Mouse (Mus musculus) hindlimb bud, embryonic 11.5 days (tissue): ENCODE data around the gene Impg1.
A peak's percentile ranks its signal among the peaks of the same experiment; 100 is the strongest.
"Not testable (repeated sequence)": the region's sequence is repeated elsewhere in the genome, so short reads cannot be mapped to it uniquely, and the experiment has no call there.

Experiments used
- DNase-seq: peaks from one replicate; pipeline ENCODE4 v3.0.0-alpha.2; 2012; ENCODE audit warnings: low read depth, low spot score; ENCODE audit errors: extremely low spot score

The Impg1 gene

GRCm38 (mm10) chr9:80351295-80351677, 114.0 kb downstream of the Impg1 start:
- no peak for DNase-seq

- DNase-seq: no peak
Observed at GRCm38 (mm10) chr9:80344451-80345000, 120.8 kb downstream of the Impg1 start.

GRCm38 (mm10) chr9:80342520-80342919, 122.8 kb downstream of the Impg1 start:
- no peak for DNase-seq

GRCm38 (mm10) chr9:80341756-80342155, 123.5 kb downstream of the Impg1 start:
- no peak for DNase-seq

DNA sequence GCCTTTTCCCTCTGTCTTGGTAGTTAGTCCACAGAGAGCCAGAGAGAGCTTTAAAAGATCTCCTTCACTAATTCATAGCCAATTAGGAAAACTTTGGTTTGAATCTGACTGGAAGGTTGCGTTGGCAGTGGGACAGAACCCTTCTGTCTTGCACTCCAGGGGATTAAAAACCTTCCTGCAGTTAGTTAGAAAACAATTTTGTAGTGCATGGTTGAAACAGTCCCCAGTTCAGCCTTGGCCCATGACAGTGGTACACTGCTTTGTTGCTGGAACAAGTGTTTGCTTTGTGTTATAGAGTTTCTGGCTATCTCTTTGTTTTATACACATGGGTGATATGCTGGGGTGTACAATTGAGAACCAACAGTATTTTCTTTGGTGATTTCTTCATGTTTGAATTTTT, 124.4 kb downstream of the Impg1 start:
- DNase-seq: no peak

GRCm38 (mm10) chr9:80338026-80338425, 127.3 kb downstream of the Impg1 start:
- DNase-seq: no peak

GRCm38 (mm10) chr9:80335660-80336357, 129.5 kb downstream of the Impg1 start:
- no peak for DNase-seq

DNA sequence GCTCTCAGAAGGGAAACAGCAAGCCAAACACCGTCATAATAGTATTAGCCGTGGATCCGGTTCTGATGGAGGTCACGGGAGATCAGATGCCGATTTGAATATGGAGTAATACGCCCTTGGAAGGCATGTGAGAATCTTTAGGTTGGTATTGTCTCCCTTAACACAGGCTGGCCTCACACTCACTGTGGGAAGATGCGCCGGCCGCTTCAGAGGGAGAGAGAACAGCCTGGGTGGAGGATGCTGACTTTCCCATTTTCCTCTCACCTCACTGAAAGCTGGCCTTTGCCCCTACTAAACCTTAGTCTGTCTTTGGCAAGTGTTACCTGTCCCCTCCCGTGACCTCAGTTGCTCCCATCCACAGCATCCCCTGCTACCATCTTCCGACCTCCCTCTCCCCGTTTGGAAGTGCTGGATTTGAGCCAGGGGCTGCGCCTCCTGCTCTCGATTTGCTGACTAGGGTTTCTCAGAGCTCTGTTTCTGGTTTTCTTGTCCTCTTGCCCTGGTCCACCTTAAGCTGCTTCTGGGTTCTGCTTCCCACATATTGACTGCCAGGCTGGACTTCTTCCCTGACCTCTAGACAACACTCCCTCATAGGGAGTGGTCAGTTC, 131.2 kb downstream of the Impg1 start:
- DNase-seq: no peak

- DNase-seq: no peak
Observed at GRCm38 (mm10) chr9:80333466-80333865, 131.8 kb downstream of the Impg1 start.

DNA sequence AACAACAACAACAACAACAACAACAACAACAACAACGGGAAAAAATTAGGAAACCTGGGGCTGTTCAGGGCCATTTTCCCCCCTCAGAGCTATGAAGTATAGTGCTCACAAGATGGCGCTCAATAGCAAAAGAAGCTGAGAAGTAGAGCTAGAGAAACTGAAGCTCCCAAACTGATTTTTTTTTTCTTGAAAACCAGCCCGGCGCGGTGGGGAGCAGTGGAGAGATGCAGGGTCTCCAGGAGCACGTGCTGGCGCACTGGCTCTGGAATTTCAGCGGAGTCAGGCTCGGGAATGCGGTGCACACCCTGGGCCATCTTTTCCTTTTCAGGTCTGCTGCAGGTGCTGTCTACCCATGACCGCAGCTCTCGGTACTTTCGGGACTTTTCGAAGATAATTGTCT, 133.1 kb downstream of the Impg1 start:
- DNase-seq: peak; percentile 44

DNA sequence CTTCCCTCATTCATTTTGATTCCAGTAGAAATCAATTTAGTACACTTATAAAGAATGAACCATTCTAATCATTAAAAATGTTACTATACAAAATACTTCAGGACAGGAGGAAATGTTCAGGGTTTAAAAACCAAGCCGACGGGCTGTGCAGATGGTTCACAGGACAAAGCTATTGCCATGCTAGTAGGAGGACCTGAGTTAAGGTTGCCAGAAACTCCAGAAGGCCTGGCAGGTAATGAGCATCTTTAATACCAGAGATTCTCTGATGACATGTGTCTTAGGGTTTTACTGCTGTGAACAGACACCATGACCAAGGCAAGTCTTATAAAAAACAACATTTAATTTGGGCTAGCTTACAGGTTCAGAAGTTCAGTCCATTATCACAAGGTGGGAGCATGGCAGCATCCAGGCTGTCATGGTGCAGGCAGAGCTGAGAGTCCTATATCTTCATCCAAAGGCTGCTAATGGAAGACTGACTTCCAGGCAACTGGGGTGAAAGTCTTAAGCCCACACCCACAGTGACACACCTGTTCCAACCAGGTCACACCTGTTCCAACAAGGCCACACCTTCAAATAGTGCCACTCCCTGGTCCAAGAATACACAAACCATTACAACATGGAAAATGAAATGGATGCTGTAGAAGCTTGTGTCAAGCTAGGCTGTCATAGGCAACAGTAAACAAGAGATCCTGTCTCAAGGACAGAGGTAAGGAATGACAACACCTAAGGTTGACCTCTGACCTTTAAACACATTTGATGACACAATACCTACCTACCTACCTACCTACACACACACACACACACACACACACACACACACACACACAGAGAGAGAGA, 144.0 kb downstream of the Impg1 start:
- not testable (repeated sequence) for DNase-seq

DNA sequence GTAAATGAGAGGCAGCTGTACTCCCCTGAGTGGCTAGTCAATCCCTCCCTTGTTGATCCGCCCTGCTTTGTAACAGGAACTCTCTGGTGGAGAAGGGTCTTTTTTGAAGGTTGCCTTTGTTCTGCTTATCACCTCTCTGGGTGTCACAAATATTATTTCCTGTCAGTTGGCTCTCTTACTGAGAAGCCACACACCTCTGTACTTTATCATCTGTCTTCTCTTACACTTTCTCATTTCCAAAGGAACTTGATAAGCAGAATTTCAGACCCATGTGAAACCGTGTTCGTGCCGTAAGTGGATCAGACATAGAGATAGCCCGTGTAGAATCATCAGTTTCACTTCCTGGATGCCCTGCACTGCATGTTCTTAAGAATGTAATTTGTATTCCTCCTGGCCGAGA, 147.3 kb downstream of the Impg1 start:
- no peak for DNase-seq

DNA sequence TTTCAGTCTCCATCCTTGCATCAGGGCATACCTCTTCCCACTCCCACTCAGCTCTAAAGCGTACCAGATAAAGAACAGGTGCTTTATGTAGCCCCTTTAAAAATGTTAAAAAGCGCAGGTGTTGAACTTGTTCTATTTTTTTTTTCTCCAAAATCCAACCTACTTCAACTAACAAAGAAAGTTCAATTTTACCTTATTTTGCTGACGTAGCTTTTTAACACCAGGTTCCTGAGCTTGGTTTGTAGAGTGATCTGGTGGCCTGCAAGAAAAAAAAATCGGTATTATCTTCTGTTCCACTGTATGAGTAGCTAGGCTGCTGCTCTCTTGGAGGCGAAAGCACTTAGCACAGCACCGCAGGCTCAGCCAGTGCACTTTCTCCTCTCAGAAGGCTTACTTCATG, 149.4 kb downstream of the Impg1 start:
- no peak for DNase-seq

- no peak for DNase-seq
Observed at GRCm38 (mm10) chr9:80313610-80314009, 151.7 kb downstream of the Impg1 start.

DNA sequence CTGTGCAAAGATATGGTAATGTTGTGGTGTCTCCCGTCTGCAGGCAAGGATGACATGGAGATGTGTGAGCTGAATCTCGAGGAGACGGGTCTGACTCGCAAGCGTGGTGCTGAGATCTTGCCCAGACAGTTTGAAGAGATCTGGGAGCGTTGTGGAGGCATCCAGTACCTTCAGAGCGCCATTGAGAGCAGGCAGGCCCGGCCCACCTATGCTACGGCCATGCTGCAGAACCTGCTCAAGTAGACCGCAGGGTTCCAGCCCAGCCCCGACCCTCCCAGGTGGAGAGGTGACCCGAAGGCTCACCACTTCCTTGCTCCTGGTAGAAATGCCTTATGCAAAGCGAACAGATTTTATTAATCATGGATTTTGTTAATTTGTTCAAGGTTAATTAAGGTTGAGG, 157.7 kb downstream of the Impg1 start:
- no peak for DNase-seq

GRCm38 (mm10) chr9:80306853-80307252, 158.4 kb downstream of the Impg1 start:
- DNase-seq: no peak

GRCm38 (mm10) chr9:80306390-80306789, 158.9 kb downstream of the Impg1 start:
- DNase-seq: no peak

DNA sequence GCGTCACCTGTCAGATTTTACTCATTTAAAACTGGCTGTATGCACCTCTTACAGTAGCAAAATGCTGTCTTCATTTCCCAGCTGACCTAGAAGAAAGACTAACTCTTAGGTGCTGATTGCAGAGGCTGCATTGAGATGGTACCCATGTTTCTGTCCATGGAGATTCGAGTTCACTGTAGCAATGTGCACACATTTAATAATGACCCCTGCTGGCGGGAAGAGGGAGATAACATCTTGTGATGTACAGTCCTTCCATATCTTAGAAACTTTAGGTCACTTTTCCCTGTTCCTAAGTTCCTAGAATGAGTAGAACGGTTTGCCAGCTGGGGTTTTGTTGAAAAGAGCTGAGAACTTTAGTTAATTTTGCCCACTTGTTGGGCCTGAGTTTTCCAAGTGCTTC, 161.8 kb downstream of the Impg1 start:
- no peak for DNase-seq

GRCm38 (mm10) chr9:80299031-80299430, 166.2 kb downstream of the Impg1 start:
- no peak for DNase-seq

GRCm38 (mm10) chr9:80296086-80296485, 169.2 kb downstream of the Impg1 start:
- no peak for DNase-seq

GRCm38 (mm10) chr9:80293056-80293584, 172.2 kb downstream of the Impg1 start:
- DNase-seq: peak; percentile 33
